Mouse (Mus musculus) myocyte (in vitro differentiated cells): ENCODE measurements around the gene Rims1.

Experiments
- MYOD1 ChIP-seq, 3 experiments: IDR thresholded peaks; one replicate each; pipeline ENCODE4 v1.6.1; 2011; ENCODE audit warnings: control low read depth in 2 of 3, low read depth in 2 of 3, mild to moderate bottlenecking in 2 of 3, moderate library complexity in 1 of 3; ENCODE audit not compliant: insufficient read length in 2 of 3, control insufficient read depth in 1 of 3
- MYOG ChIP-seq, 3 experiments: IDR thresholded peaks; one replicate each; pipeline ENCODE4 v1.6.1; 2011; ENCODE audit warnings: control low read depth in 2 of 3, low read depth in 2 of 3, mild to moderate bottlenecking in 2 of 3; ENCODE audit not compliant: insufficient read length in 2 of 3, control insufficient read depth in 1 of 3, insufficient read depth in 1 of 3

DNA sequence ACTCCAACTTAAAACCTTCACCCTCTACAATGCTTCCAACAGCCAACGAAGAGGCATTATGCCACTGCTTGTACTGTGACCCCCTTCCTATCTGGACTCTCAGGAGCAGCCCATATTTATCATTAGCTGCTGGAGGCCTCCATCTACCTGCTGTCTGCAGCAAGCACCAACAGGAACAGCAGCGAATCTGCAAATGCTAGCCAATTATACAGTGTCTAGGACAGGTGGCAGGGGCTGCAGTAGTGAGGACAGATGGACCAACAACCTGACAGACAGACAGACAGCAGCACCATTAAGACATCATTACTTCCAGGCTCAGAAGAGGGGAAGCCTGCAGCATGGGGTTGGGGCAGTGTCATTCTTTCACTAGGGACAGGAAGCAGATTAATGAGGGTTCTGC, 2.3 kb downstream of the Rims1 start:
- TF ChIP-seq MYOD1 (IDR thresholded peaks at IDR 0.05; ENCODE audit: control insufficient read depth in 1 of 3, insufficient read length in 2 of 3, low read depth in 2 of 3), result no peak
- TF ChIP-seq MYOG (IDR thresholded peaks at IDR 0.05; ENCODE audit: control insufficient read depth in 1 of 3, insufficient read depth in 1 of 3, insufficient read length in 2 of 3, low read depth in 2 of 3), result no peak
